Mouse (Mus musculus) limb, embryonic 14.5 days (tissue): ENCODE results near the gene Dnase1. TPM values are rescaled to one million over a fixed set of nuclear protein-coding genes. Genes with fewer than 3 reads are reported as not detected.

Source experiments
- ATAC-seq: fragments of 200-750 bp; cut with Nextera tagmentation; 2 replicates; pipeline ENCODE4 v1.8.0; 2017; ENCODE audit warnings: low read depth, moderate number of reproducible peaks, moderate TSS enrichment; ENCODE audit not compliant: low FRiP score
- DNase-seq: peaks from one replicate; pipeline ENCODE4 v3.0.0-alpha.2; 2015; ENCODE audit warnings: low spot score
- H3K27ac ChIP-seq: fragments of 300-500 bp; sonication (generic); replicated peaks from 2 replicates; pipeline ENCODE4 v1.5.1; 2014; ENCODE audit warnings: low read depth, mild to moderate bottlenecking, low read length, moderate library complexity, mixed read lengths
- H3K27me3 ChIP-seq: fragments of 300-500 bp; sonication (generic); 2 replicates; pipeline ENCODE4 v1.6.1; 2014; ENCODE audit warnings: low read length, mixed read lengths; ENCODE audit not compliant: control insufficient read depth, insufficient read depth
- H3K36me3 ChIP-seq: fragments of 300-500 bp; sonication (generic); 2 replicates; pipeline ENCODE4 v1.6.1; 2014; ENCODE audit warnings: mild to moderate bottlenecking, low read length, moderate library complexity, mixed read lengths; ENCODE audit not compliant: control insufficient read depth, insufficient read depth
- H3K4me1 ChIP-seq: fragments of 300-500 bp; sonication (generic); 2 replicates; pipeline ENCODE4 v1.6.1; 2014; ENCODE audit warnings: antibody characterized with exemption, low read length, mixed read lengths; ENCODE audit not compliant: control insufficient read depth, insufficient read depth
- H3K4me2 ChIP-seq: fragments of 300-500 bp; sonication (generic); replicated peaks from 2 replicates; pipeline ENCODE4 v1.6.1; 2014; ENCODE audit warnings: low read depth, mild to moderate bottlenecking, low read length, moderate library complexity; ENCODE audit not compliant: severe bottlenecking
- H3K4me3 ChIP-seq: fragments of 300-500 bp; sonication (generic); replicated peaks from 2 replicates; pipeline ENCODE4 v1.5.1; 2014; ENCODE audit warnings: low read length
- H3K9ac ChIP-seq: fragments of 300-500 bp; sonication (generic); 2 replicates; pipeline ENCODE4 v1.6.1; 2014; ENCODE audit warnings: mild to moderate bottlenecking, low read depth, low read length, moderate library complexity; ENCODE audit not compliant: severe bottlenecking
- H3K9me3 ChIP-seq: fragments of 300-500 bp; sonication (generic); 2 replicates; pipeline ENCODE4 v1.6.1; 2016; ENCODE audit warnings: low read length; ENCODE audit not compliant: control insufficient read depth
- POLR2A ChIP-seq: fragments of 200-500 bp; IDR thresholded peaks from 2 replicates; pipeline ENCODE4 v1.8.0; 2012; ENCODE audit warnings: inconsistent platforms, mild to moderate bottlenecking, moderate library complexity, borderline replicate concordance; ENCODE audit not compliant: insufficient read depth, insufficient read length; ENCODE audit errors: extremely low read depth
- WGBS: fragments of 180-500 bp; shearing (Covaris S2); extraction: QIAGEN DNeasy Blood & Tissue Kit; methylation state at CpG from one replicate; pipeline ENCODE4 v1.1.7; 2014; 5-methylcytosine and 5-hydroxymethylcytosine counted together
- polyA plus RNA-seq, 2 experiments: library from polyadenylated mRNA; depleted of rRNA in 1 of 2; stranded (reverse) in 1 of 2; unstranded in 1 of 2; fragments of >200 nt; fragmentation: Nextera tagmentation in 1 of 2; extraction: Ambion mirVana in 1 of 2; gene quantifications; 2 replicates each; pipeline versions ENCODE4 v1.2.1 to v1.2.3; 2012 to 2014

Dnase1 gene
- polyA plus RNA-seq, 2 experiments = 0.01 to 6.2 TPM

GRCm38 (mm10) chr16:4031441-4032274 lies 5.1 kb upstream of the Dnase1 start:
- Histone ChIP-seq H3K9me3 (no peaks in the 10 kb centered on the region), H3K4me1 (no peaks in the 10 kb centered on the region), H3K4me3 (no peak overlapping the region), H3K9ac (no peak overlapping the region), H3K4me2 (no peak overlapping the region), H3K27ac (no peak overlapping the region), H3K36me3 (peaks cover 2% of the 10 kb centered on the region; the same call in 1 of the 2 replicates), H3K27me3 (no peaks in the 10 kb centered on the region)
- no peak for TF ChIP-seq POLR2A
- WGBS = 45% methylated on average over 4 of the region's 6 CpGs
- no peak for DNase-seq
- ATAC-seq = no peak

- WGBS = 89% methylated on average over 6 of the region's 6 CpGs
- Histone ChIP-seq H3K9ac (no peak overlapping the region), H3K4me1 (no peaks in the 10 kb centered on the region), H3K9me3 (no peaks in the 10 kb centered on the region), H3K27me3 (no peaks in the 10 kb centered on the region), H3K36me3 (peaks cover 9% of the 10 kb centered on the region), H3K27ac (no peak overlapping the region), H3K4me3 (no peak overlapping the region), H3K4me2 (no peak overlapping the region)
- ATAC-seq = no peak
- no peak for TF ChIP-seq POLR2A
- DNase-seq = no peak
Observed at GRCm38 (mm10) chr16:4032341-4032748, 4.4 kb upstream of the Dnase1 start.

GRCm38 (mm10) chr16:4033971-4034370 lies 2.8 kb upstream of the Dnase1 start:
- Histone ChIP-seq H3K4me1 (no peaks in the 10 kb centered on the region), H3K36me3 (peaks cover 24% of the 10 kb centered on the region), H3K9me3 (no peaks in the 10 kb centered on the region), H3K9ac (no peak overlapping the region), H3K4me2 (no peak overlapping the region), H3K4me3 (no peak overlapping the region), H3K27ac (no peak overlapping the region), H3K27me3 (no peaks in the 10 kb centered on the region)
- WGBS = 83% methylated on average over 5 of the region's 5 CpGs
- TF ChIP-seq POLR2A = no peak
- ATAC-seq = no peak
- no peak for DNase-seq

- H3K36me3 ChIP-seq = peaks cover 28% of the 10 kb centered on the region
- no peaks in the 10 kb centered on the region for H3K27me3 ChIP-seq
- DNase-seq (no peak), ATAC-seq (no peak)
- 90% methylated on average over 3 of the region's 3 CpGs for WGBS
- TF ChIP-seq POLR2A = no peak
- no peaks in the 10 kb centered on the region for H3K4me1 ChIP-seq
- H3K4me2 ChIP-seq = no peak overlapping the region
- H3K4me3 ChIP-seq = no peak overlapping the region
- H3K27ac ChIP-seq = no peak overlapping the region
- no peak overlapping the region for H3K9ac ChIP-seq
- H3K9me3 ChIP-seq = no peaks in the 10 kb centered on the region
Observed at GRCm38 (mm10) chr16:4034476-4034875, 2.3 kb upstream of the Dnase1 start.

- no peak for ATAC-seq
- no peak overlapping the region for H3K4me2 ChIP-seq
- peaks cover 37% of the 10 kb centered on the region for H3K36me3 ChIP-seq
- no peak overlapping the region for H3K4me3 ChIP-seq
- WGBS = 83% methylated on average over 2 of the region's 2 CpGs
- no peak overlapping the region for H3K9ac ChIP-seq
- no peaks in the 10 kb centered on the region for H3K4me1 ChIP-seq
- no peaks in the 10 kb centered on the region for H3K9me3 ChIP-seq
- no peaks in the 10 kb centered on the region for H3K27me3 ChIP-seq
- no peak for TF ChIP-seq POLR2A
- H3K27ac ChIP-seq = no peak overlapping the region
- DNase-seq = no peak
Observed at GRCm38 (mm10) chr16:4035575-4035974, 1.2 kb upstream of the Dnase1 start.
